Mouse (Mus musculus) CH12.LX (cell line): ENCODE data around the gene Tmed4. TPM values are rescaled to one million over a fixed set of nuclear protein-coding genes. Genes with fewer than 3 reads are reported as not detected.

Experiments used
- DNase-seq: peaks from one replicate; pipeline ENCODE4 v3.0.0-alpha.2; 2013; ENCODE audit errors: extremely low read depth
- H3K27ac ChIP-seq: 2 replicates; pipeline ENCODE4 v1.5.1; 2012; ENCODE audit warnings: low read depth, mild to moderate bottlenecking, control low read depth, moderate library complexity; ENCODE audit not compliant: insufficient read depth
- H3K27me3 ChIP-seq: replicated peaks from 2 replicates; pipeline ENCODE3; 2012; ENCODE audit warnings: inconsistent platforms
- H3K36me3 ChIP-seq, 2 experiments: replicated peaks in 1 of 2; 2 replicates each; pipeline versions ENCODE3 to v1.6.1; 2012; ENCODE audit warnings: inconsistent platforms in 1 of 2, low read length in 1 of 2, mild to moderate bottlenecking in 1 of 2, mixed read lengths in 1 of 2, moderate library complexity in 1 of 2; ENCODE audit not compliant: control insufficient read depth in 1 of 2, insufficient read depth in 1 of 2
- H3K4me1 ChIP-seq, 2 experiments: 2 replicates each; pipeline ENCODE4 v1.6.1; 2012; ENCODE audit warnings: inconsistent platforms in 1 of 2, moderate library complexity in 1 of 2; ENCODE audit not compliant: insufficient read depth in 2 of 2, control insufficient read depth in 1 of 2
- H3K4me2 ChIP-seq: 2 replicates; pipeline ENCODE4 v1.6.1; 2012; ENCODE audit warnings: low read depth, mild to moderate bottlenecking, control low read depth; ENCODE audit not compliant: poor library complexity, insufficient read depth, severe bottlenecking
- H3K4me3 ChIP-seq, 3 experiments: fragments of 150-350 bp in 1 of 3; sonication (generic) in 1 of 3; replicated peaks in 1 of 3; 2 replicates each; pipeline versions ENCODE3 to v1.5.1; 2011 to 2012; ENCODE audit warnings: low read depth in 2 of 3, low read length in 2 of 3, mild to moderate bottlenecking in 2 of 3, moderate library complexity in 2 of 3, control low read depth in 1 of 3, improper control_type of control experiment in 1 of 3, inconsistent platforms in 1 of 3, mixed read lengths in 1 of 3; ENCODE audit not compliant: poor library complexity in 1 of 3
- H3K79me2 ChIP-seq: replicated peaks from 2 replicates; pipeline ENCODE4 v1.6.1; 2012; ENCODE audit warnings: mild to moderate bottlenecking, moderate library complexity; ENCODE audit not compliant: control insufficient read depth, poor library complexity, insufficient read depth, severe bottlenecking; ENCODE audit errors: extremely low read depth
- H3K9ac ChIP-seq: 2 replicates; pipeline ENCODE4 v1.6.1; 2012; ENCODE audit warnings: low read depth, mild to moderate bottlenecking, control low read depth, moderate library complexity; ENCODE audit not compliant: insufficient read depth
- H3K9me3 ChIP-seq: replicated peaks from 2 replicates; pipeline ENCODE3; 2012; ENCODE audit warnings: low read length, inconsistent platforms, mixed read lengths
- CHD1 ChIP-seq: IDR thresholded peaks from 2 replicates; pipeline ENCODE4 v1.6.1; 2012; ENCODE audit warnings: low read depth, low read length, improper control_type of control experiment, inconsistent platforms
- CHD2 ChIP-seq: IDR thresholded peaks from 2 replicates; pipeline ENCODE4 v1.6.1; 2011; ENCODE audit warnings: low read length, improper control_type of control experiment
- CTCF ChIP-seq, 2 experiments: IDR thresholded peaks in 1 of 2; conservative IDR thresholded peaks in 1 of 2; 2 replicates each; pipeline ENCODE4 v1.5.1; 2011 to 2012; ENCODE audit warnings: low read depth in 2 of 2, low read length in 2 of 2, improper control_type of control experiment in 1 of 2, inconsistent platforms in 1 of 2, mild to moderate bottlenecking in 1 of 2, moderate library complexity in 1 of 2
- E2F4 ChIP-seq: IDR thresholded peaks from 2 replicates; pipeline ENCODE4 v1.6.1; 2011; ENCODE audit warnings: low read depth, low read length, improper control_type of control experiment; ENCODE audit not compliant: insufficient replicate concordance
- ELF1 ChIP-seq: IDR thresholded peaks from 2 replicates; pipeline ENCODE4 v1.6.1; 2014; ENCODE audit warnings: low read depth, mild to moderate bottlenecking, inconsistent platforms, low read length, improper control_type of control experiment
- HCFC1 ChIP-seq: IDR thresholded peaks from 2 replicates; pipeline ENCODE4 v1.6.1; 2012; ENCODE audit warnings: low read depth, mild to moderate bottlenecking, inconsistent platforms, low read length, improper control_type of control experiment
- JUND ChIP-seq: conservative IDR thresholded peaks from 2 replicates; pipeline ENCODE4 v1.6.1; 2011; ENCODE audit warnings: low read depth, low read length, improper control_type of control experiment
- MAX ChIP-seq: IDR thresholded peaks from 2 replicates; pipeline ENCODE4 v1.6.1; 2011; ENCODE audit warnings: low read length, improper control_type of control experiment
- MEF2A ChIP-seq: IDR thresholded peaks from 2 replicates; pipeline ENCODE4 v1.6.1; 2014; ENCODE audit warnings: low read depth, mild to moderate bottlenecking, inconsistent platforms, low read length, improper control_type of control experiment, borderline replicate concordance
- MYC ChIP-seq: IDR thresholded peaks from 2 replicates; pipeline ENCODE4 v1.6.1; 2011; ENCODE audit warnings: low read depth, mild to moderate bottlenecking, improper control_type of control experiment, low read length
- NELFE ChIP-seq: IDR thresholded peaks from 2 replicates; pipeline ENCODE4 v1.6.1; 2011; ENCODE audit warnings: low read depth, low read length, improper control_type of control experiment
- POLR2A ChIP-seq: IDR thresholded peaks from 2 replicates; pipeline ENCODE4 v1.6.1; 2011; ENCODE audit warnings: low read depth, mild to moderate bottlenecking, improper control_type of control experiment, low read length
- RAD21 ChIP-seq: IDR thresholded peaks from 2 replicates; pipeline ENCODE4 v1.6.1; 2011; ENCODE audit warnings: low read depth, mild to moderate bottlenecking, low read length, improper control_type of control experiment, moderate library complexity
- SMC3 ChIP-seq: IDR thresholded peaks from 2 replicates; pipeline ENCODE4 v1.6.1; 2011; ENCODE audit warnings: low read depth, low read length, improper control_type of control experiment
- TBP ChIP-seq: conservative IDR thresholded peaks from 2 replicates; pipeline ENCODE4 v1.6.1; 2011; ENCODE audit warnings: low read depth, low read length, improper control_type of control experiment
- UBTF ChIP-seq: IDR thresholded peaks from 2 replicates; pipeline ENCODE4 v1.6.1; 2012; ENCODE audit warnings: low read depth, mild to moderate bottlenecking, inconsistent platforms, low read length, improper control_type of control experiment, moderate library complexity
- USF2 ChIP-seq: conservative IDR thresholded peaks from 2 replicates; pipeline ENCODE4 v1.6.1; 2011; ENCODE audit warnings: low read depth, low read length, improper control_type of control experiment
- ZMIZ1 ChIP-seq: IDR thresholded peaks from 2 replicates; pipeline ENCODE4 v1.6.1; 2012; ENCODE audit warnings: low read depth, mild to moderate bottlenecking, inconsistent platforms, low read length, improper control_type of control experiment
- ZNF384 ChIP-seq: IDR thresholded peaks from 2 replicates; pipeline ENCODE4 v1.6.1; 2012; ENCODE audit warnings: low read depth, low read length, improper control_type of control experiment, inconsistent platforms
- dilution Hi-C: fragments of 300-500 bp; cut with MboI; formaldehyde crosslinking; loops from 2 replicates; pipeline ENCODE4 v1.14.3; 2020; ENCODE audit warnings: low sequenced_read_pairs; ENCODE audit not compliant: extremely low pct_unique_long_range_greater_than_20kb, extremely low pct_ligation_motif_present
- in situ Hi-C: fragments of 300-500 bp; cut with MboI; formaldehyde crosslinking; loops from 3 replicates; pipeline ENCODE4 v1.14.3; 2019; ENCODE audit warnings: low sequenced_read_pairs, low pct_ligation_motif_present, low pct_unique_long_range_greater_than_20kb, mixed read lengths
- polyA plus RNA-seq: library from polyadenylated mRNA; unstranded; fragments of >175 nt; gene quantifications from 2 replicates; pipeline ENCODE4 v1.2.1, GENCODE M21; 2012; ENCODE audit warnings: low read depth; ENCODE audit not compliant: insufficient read length
- total RNA-seq, 2 experiments: library from RNA; depleted of rRNA; stranded (reverse); fragments of 300-350 nt in 1 of 2; fragments of >200 nt in 1 of 2; gene quantifications; 2 replicates each; pipeline ENCODE4 v1.2.3; 2012 to 2014

Tmed4 gene
- total and polyA plus RNA-seq, 3 experiments = 50.6 to 59.9 (median 54.1) TPM

DNA sequence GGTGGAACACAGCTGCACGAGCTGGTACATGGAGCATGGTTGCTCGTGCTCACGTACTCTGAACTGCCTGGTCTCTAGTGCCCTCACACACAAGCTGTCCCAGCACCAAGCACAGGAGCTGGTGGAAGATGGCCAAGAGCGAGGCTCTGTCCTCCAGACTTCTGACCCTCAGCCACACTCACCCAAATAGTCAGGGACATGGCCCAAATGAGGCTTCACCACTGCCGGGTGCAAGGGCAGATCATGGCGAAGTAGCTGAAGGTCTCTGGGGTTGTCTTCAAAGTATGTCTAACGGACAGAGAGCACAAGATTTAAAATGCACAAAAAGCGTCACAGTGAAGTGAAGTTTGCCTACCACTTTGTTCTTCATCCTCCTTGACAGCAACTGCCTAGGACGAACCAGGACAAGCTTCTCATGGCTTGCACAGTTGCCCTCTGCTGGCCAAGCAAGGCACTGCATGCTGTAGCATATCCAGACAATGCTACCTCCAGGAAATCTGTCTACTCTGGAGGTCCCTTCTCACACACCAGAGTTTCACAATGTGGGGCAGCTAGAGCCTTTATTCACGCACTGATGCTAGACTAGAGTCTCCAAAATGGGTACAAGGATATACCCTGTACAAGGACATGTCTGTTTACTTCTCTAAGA is 13.1 kb downstream of the Tmed4 start:
- H3K27me3 ChIP-seq = no peaks in the 10 kb centered on the region
- peak; percentile 88 for DNase-seq
- peaks cover 0 to 30% of the 10 kb centered on the region in 2 experiments; a peak in 2 of 4 replicates for H3K4me1 ChIP-seq
- dilution Hi-C loops (no loop called here), in situ Hi-C loops (loop anchor here (10.0 kb wide), 1 partner anchor 207 kb away; no protein-coding TSS in a partner anchor)
- no peak overlapping the region for H3K4me3 ChIP-seq
- peaks cover 9% of the 10 kb centered on the region for H3K79me2 ChIP-seq
- no peaks in the 10 kb centered on the region for H3K9me3 ChIP-seq
- H3K9ac ChIP-seq = no peak overlapping the region
- no peak overlapping the region for H3K27ac ChIP-seq
- H3K4me2 ChIP-seq = no peak overlapping the region
- TF ChIP-seq CTCF (conservative IDR thresholded peaks at IDR 0.05 in 1 of 2, IDR thresholded peaks at IDR 0.05 in 1 of 2; ENCODE audit: low read depth in 2 of 2, low read length in 2 of 2) (peak; percentile 89 to 100), ZMIZ1 (no peak), ELF1 (no peak), MEF2A (no peak), MAX (0 out of 2 replicates have a peak, but pooled peaks have one; percentile 13), JUND (no peak), RAD21 (peak; percentile 65), POLR2A (no peak), SMC3 (peak; percentile 83), NELFE (peak; percentile 31; the same call in 1 of the 2 replicates), MYC (peak; percentile 60; the same call in 1 of the 2 replicates), CHD2 (0 out of 2 replicates have a peak, but pooled peaks have one; percentile 23), E2F4 (no peak), HCFC1 (no peak)
- H3K36me3 ChIP-seq = peaks cover 75 to 99% of the 10 kb centered on the region in 2 experiments

DNA sequence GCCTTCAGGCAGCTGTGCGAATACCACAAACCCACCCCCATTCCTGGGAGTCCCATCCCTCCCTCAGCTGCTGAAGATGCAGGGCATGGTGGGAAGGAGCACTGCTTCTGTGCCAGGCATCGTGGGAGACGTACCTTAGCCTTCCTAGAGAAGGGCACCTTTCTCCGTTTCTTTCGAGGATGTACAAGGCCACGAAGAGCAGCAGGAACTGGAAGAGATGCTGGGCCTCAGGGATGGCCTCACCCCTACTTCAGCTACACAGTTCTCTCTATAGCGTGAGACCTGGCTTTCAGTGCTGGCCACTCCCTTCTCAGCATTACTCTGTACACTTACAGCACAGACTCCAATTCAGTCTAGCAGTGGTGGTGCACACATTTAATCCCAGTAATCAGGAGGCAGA is 15.3 kb downstream of the Tmed4 start:
- Histone ChIP-seq H3K27me3 (no peaks in the 10 kb centered on the region), H3K4me2 (no peak overlapping the region), H3K36me3 (peaks cover 59 to 81% of the 10 kb centered on the region in 2 experiments), H3K9me3 (no peaks in the 10 kb centered on the region), H3K79me2 (no peaks in the 10 kb centered on the region), H3K9ac (no peak overlapping the region), H3K27ac (no peak overlapping the region), H3K4me3 (no peak overlapping the region), H3K4me1 (peaks cover 0 to 9% of the 10 kb centered on the region in 2 experiments; a peak in 1 of 4 replicates)
- no peak for DNase-seq
- in situ Hi-C loops (no loop called here), dilution Hi-C loops (no loop called here)
- TF ChIP-seq E2F4 (no peak), TBP (no peak), CHD1 (no peak), JUND (no peak), NELFE (no peak), USF2 (no peak), ZNF384 (no peak), UBTF (no peak), CTCF (conservative IDR thresholded peaks at IDR 0.05 in 1 of 2, IDR thresholded peaks at IDR 0.05 in 1 of 2; ENCODE audit: low read depth in 2 of 2, low read length in 2 of 2) (no peak)
